Mouse (Mus musculus) heart, embryonic 11.5 days (tissue): ENCODE data around the gene Neurod1. TPM values are rescaled to one million over a fixed set of nuclear protein-coding genes. Genes with fewer than 3 reads are reported as not detected.

ENCODE experiments used
- ATAC-seq: fragments of 200-750 bp; cut with Nextera tagmentation; replicated peaks from 2 replicates; pipeline ENCODE4 v1.8.0; 2017; ENCODE audit warnings: moderate library complexity; ENCODE audit not compliant: insufficient number of reproducible peaks, low FRiP score, low TSS enrichment
- H3K27ac ChIP-seq: fragments of 300-500 bp; sonication (generic); 2 replicates; pipeline ENCODE4 v1.5.1; 2014; ENCODE audit warnings: mild to moderate bottlenecking, low read depth, low read length
- H3K27me3 ChIP-seq: fragments of 300-500 bp; sonication (generic); 2 replicates; pipeline ENCODE4 v1.6.1; 2014; ENCODE audit warnings: mild to moderate bottlenecking, low read length, mixed read lengths; ENCODE audit not compliant: control insufficient read depth, insufficient read depth
- H3K36me3 ChIP-seq: fragments of 300-500 bp; sonication (generic); 2 replicates; pipeline ENCODE4 v1.6.1; 2014; ENCODE audit warnings: mild to moderate bottlenecking, low read length, moderate library complexity, mixed read lengths; ENCODE audit not compliant: control insufficient read depth, insufficient read depth
- H3K4me1 ChIP-seq: fragments of 300-500 bp; sonication (generic); 2 replicates; pipeline ENCODE4 v1.6.1; 2014; ENCODE audit warnings: low read length; ENCODE audit not compliant: control insufficient read depth, insufficient read depth
- H3K4me2 ChIP-seq: fragments of 300-500 bp; sonication (generic); 2 replicates; pipeline ENCODE4 v1.6.1; 2014; ENCODE audit warnings: mild to moderate bottlenecking, moderate library complexity
- H3K4me3 ChIP-seq: fragments of 300-500 bp; sonication (generic); 2 replicates; pipeline ENCODE4 v1.5.1; 2014; ENCODE audit warnings: low read depth, low read length
- H3K9ac ChIP-seq: fragments of 300-500 bp; sonication (generic); 2 replicates; pipeline ENCODE4 v1.6.1; 2014; ENCODE audit warnings: mild to moderate bottlenecking, low read depth, low read length, moderate library complexity
- H3K9me3 ChIP-seq: fragments of 300-500 bp; sonication (generic); replicated peaks from 2 replicates; pipeline ENCODE4 v1.6.1; 2016; ENCODE audit warnings: low read length; ENCODE audit not compliant: control insufficient read depth
- WGBS: fragments of 180-500 bp; shearing (Covaris S2); extraction: QIAGEN DNeasy Blood & Tissue Kit; methylation state at CpG from one replicate; pipeline ENCODE4 v1.1.7; 2014; ENCODE audit not compliant: insufficient replicate concordance; 5-methylcytosine and 5-hydroxymethylcytosine counted together
- polyA plus RNA-seq: library from polyadenylated mRNA; unstranded; fragments of >200 nt; fragmentation: Nextera tagmentation; extraction: Ambion mirVana; gene quantifications from 2 replicates; pipeline ENCODE4 v1.2.1, GENCODE M21; 2014

Gene Neurod1
- 0.18 TPM in 1 of 2 replicates, not detected in the other for polyA plus RNA-seq

- Histone ChIP-seq H3K4me3 (peak within 1 kb of the TSS; percentile 42), H3K9ac (no peak within 1 kb of the TSS), H3K27me3 (peaks cover 66% of the 10 kb centered on the region), H3K4me1 (peaks cover 2% of the 10 kb centered on the region; the same call in 1 of the 2 replicates), H3K4me2 (peak within 1 kb of the TSS; percentile 63), H3K36me3 (no peaks in the 10 kb centered on the region), H3K9me3 (no peaks in the 10 kb centered on the region), H3K27ac (no peak within 1 kb of the TSS)
- under 1% methylated on average over 41 of the region's 42 CpGs for WGBS
- no peak for ATAC-seq
Measured at GRCm38 (mm10) chr2:79456575-79457349, at the start of gene Neurod1, which contains the start of gene Cerkl. Gene Neurod1 (minus strand): TSS chr2:79456751. Gene Cerkl (minus strand): TSS chr2:79456785.

GRCm38 (mm10) chr2:79498990-79499755 is 42.6 kb upstream of the Neurod1 start:
- Histone ChIP-seq H3K36me3 (no peaks in the 10 kb centered on the region), H3K4me3 (no peak overlapping the region), H3K4me1 (no peaks in the 10 kb centered on the region), H3K27me3 (no peaks in the 10 kb centered on the region), H3K27ac (no peak overlapping the region), H3K9ac (no peak overlapping the region), H3K4me2 (no peak overlapping the region), H3K9me3 (no peaks in the 10 kb centered on the region)
- 31% methylated on average over 10 of the region's 10 CpGs for WGBS
- no peak for ATAC-seq

GRCm38 (mm10) chr2:79485127-79485526 is 28.6 kb upstream of the Neurod1 start:
- Histone ChIP-seq H3K4me3 (no peak overlapping the region), H3K27me3 (no peaks in the 10 kb centered on the region), H3K9ac (no peak overlapping the region), H3K4me2 (no peak overlapping the region), H3K4me1 (no peaks in the 10 kb centered on the region), H3K9me3 (no peaks in the 10 kb centered on the region), H3K36me3 (no peaks in the 10 kb centered on the region), H3K27ac (no peak overlapping the region)
- no peak for ATAC-seq
- WGBS, result 72% methylated on average over 3 of the region's 3 CpGs

- no peak overlapping the region for H3K9ac ChIP-seq
- no peak for ATAC-seq
- H3K4me1 ChIP-seq, result no peaks in the 10 kb centered on the region
- H3K36me3 ChIP-seq, result no peaks in the 10 kb centered on the region
- H3K27ac ChIP-seq, result no peak overlapping the region
- no peaks in the 10 kb centered on the region for H3K27me3 ChIP-seq
- no peak overlapping the region for H3K4me2 ChIP-seq
- no peaks in the 10 kb centered on the region for H3K9me3 ChIP-seq
- WGBS, result 92% methylated on average over 2 of the region's 2 CpGs
- no peak overlapping the region for H3K4me3 ChIP-seq
Measured at GRCm38 (mm10) chr2:79482511-79482910, 26.0 kb upstream of the Neurod1 start.

GRCm38 (mm10) chr2:79462411-79462810 is 5.9 kb upstream of the Neurod1 start:
- no peak for ATAC-seq
- Histone ChIP-seq H3K4me3 (no peak overlapping the region), H3K27ac (no peak overlapping the region), H3K4me2 (no peak overlapping the region), H3K36me3 (no peaks in the 10 kb centered on the region), H3K4me1 (0 out of 2 replicates have a peak, but pooled peaks cover 2% of the 10 kb centered on the region), H3K9ac (no peak overlapping the region), H3K9me3 (no peaks in the 10 kb centered on the region), H3K27me3 (peaks cover 33% of the 10 kb centered on the region)
- WGBS, result 78% methylated on average over 4 of the region's 4 CpGs

GRCm38 (mm10) chr2:79461861-79462260 is 5.3 kb upstream of the Neurod1 start:
- Histone ChIP-seq H3K4me3 (no peak overlapping the region), H3K9ac (no peak overlapping the region), H3K27ac (no peak overlapping the region), H3K9me3 (no peaks in the 10 kb centered on the region), H3K4me1 (peaks cover 2% of the 10 kb centered on the region; the same call in 1 of the 2 replicates), H3K27me3 (peaks cover 39% of the 10 kb centered on the region), H3K36me3 (no peaks in the 10 kb centered on the region), H3K4me2 (no peak overlapping the region)
- 74% methylated on average over 2 of the region's 2 CpGs for WGBS
- no peak for ATAC-seq

- Histone ChIP-seq H3K9ac (no peak overlapping the region), H3K27me3 (peaks cover 47% of the 10 kb centered on the region), H3K9me3 (no peaks in the 10 kb centered on the region), H3K36me3 (no peaks in the 10 kb centered on the region), H3K4me3 (no peak overlapping the region), H3K4me1 (peaks cover 2% of the 10 kb centered on the region; the same call in 1 of the 2 replicates), H3K27ac (no peak overlapping the region), H3K4me2 (no peak overlapping the region)
- WGBS, result 0% methylated on average over 2 of the region's 2 CpGs
- no peak for ATAC-seq
Measured at GRCm38 (mm10) chr2:79460586-79460985, 4.0 kb upstream of the Neurod1 start.

GRCm38 (mm10) chr2:79460107-79460506 is 3.6 kb upstream of the Neurod1 start:
- Histone ChIP-seq H3K4me3 (no peak overlapping the region), H3K4me1 (peaks cover 2% of the 10 kb centered on the region; the same call in 1 of the 2 replicates), H3K4me2 (no peak overlapping the region), H3K9ac (no peak overlapping the region), H3K27ac (no peak overlapping the region), H3K36me3 (no peaks in the 10 kb centered on the region), H3K9me3 (no peaks in the 10 kb centered on the region), H3K27me3 (peaks cover 52% of the 10 kb centered on the region)
- ATAC-seq, result no peak
- 13% methylated on average over 14 of the region's 14 CpGs for WGBS
